Mouse (Mus musculus): Measurements from ENCODE around the gene Nrxn1.
"Not testable (repeated sequence)": the region's sequence is repeated elsewhere in the genome, so short reads cannot be mapped to it uniquely, and the experiment has no call there.

The Nrxn1 gene

DNA sequence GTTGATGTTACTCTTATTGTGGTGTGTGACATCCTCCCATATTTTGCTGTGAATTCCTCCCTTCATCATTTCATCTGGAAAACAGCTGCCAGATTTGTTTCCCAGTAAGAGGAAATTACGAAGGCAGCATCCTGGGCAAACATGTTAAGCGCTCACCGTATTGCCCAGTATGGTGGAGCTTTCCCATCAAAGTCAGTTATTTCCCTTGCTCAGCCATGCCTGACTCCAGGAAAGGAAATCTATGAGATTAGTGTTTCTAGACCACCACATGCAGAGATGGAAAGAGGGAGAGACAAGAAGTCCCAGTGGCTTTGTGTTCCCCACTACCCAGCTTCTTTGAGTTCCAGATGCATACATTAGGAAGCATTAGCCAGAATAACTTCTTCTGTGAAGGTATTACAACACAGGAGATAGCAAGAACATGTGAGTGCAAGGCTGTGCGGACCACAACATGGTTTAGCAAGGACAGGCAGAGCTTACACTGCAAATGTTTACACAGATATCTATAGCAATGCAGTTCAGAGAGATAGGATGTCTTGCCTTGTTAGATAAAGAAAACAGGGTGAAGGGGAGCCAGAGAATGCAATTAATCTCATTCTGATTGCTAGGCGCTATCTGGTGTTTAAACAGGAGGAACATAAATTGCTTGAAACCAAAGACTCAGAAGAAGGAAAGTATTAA is 839.3 kb downstream of the Nrxn1 start:
- no peak for DNase-seq (ENCODE audit: low spot score)

DNA sequence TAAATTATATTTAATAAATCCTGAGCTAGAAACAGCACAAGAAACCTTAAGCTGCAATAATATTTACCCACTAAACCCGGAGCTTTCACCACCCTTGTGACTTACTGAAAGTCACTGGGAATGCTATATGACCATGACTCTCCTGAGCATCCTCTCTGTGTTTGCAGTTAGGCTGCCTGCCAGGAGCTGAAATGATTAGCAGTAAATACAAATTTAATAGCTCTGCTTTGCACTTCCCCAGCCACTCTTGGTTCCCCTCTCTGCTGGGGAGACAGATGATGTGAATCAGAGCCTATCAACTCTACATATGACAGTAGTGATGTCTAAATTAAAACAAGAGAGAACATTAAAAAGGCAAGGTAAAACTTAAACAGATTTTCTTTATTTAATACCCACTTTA is 840.7 kb downstream of the Nrxn1 start:
- no peak for DNase-seq (ENCODE audit: low spot score)

DNA sequence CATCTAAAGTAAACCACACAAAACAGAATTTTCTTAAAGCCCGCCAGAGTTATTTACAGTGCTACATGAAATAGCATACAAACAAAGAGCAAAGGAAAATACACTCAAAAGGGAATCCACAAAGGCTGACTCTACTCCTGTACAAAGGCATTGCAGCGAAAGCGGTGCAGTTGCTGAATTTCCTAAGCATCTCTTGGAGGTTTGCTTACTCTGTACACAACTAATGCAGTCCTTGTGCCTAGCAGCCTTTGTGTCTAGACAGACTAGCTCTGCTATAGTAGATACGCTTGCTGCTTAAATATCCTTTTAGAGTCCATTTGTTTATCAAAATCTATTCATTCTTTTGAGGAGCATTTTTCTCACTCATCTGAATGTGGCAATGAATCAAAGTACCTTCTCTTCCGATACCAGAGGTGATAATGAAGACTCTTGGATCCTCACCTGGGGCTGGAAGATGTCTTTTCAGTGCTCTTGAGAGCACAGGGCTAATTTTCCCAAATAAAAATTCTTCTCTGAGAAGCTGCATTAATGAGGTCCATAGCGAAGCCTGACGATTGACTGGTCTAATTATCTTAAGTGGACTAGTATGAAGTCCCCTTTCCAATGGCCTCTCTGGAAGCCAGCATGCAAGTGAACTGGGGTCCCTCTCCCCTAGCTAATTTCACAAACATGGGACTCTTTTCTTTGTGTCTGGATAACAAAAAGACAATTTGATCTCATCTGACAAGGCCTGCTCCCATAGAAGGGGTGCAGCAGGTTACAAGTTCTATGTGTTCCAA is 845.6 kb downstream of the Nrxn1 start:
- no peak for DNase-seq (ENCODE audit: low spot score)

DNA sequence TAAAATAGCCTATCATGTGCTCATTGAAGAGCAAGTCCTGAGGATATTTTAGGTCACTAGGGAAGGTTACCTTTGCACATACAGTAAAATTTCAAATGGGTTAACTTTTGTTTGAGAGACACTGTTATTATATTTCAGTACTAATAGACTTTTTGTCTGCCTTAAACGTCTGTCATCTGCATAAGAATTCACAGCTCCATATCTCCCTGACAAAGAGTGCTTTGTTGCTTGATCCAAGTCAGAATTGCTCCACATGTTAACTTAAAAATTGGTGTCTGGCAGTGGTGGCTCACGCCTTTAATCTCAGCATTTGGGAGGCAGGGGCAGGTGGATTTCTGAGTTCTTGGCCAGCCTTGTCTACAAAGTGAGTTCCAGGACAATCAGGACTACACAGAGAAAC is 848.5 kb downstream of the Nrxn1 start:
- DNase-seq (ENCODE audit: low spot score): no peak

DNA sequence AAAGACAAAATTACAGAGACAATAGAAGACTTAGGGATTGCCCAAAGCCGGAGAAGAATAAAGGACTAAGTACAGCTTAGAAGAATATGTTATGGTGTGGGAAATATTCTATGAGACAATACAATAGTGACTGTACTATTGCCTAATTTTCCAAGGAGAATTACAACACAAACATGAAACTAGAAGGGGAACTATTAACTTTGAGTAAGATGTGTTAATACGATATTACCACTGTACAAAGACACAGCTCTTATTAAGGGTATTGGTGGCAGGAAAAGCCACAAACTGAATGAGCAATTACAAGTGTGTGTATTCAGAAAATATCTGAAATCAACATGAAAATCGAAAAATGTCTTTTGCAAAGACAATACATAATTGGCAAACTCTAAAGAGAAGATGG is 853.9 kb downstream of the Nrxn1 start:
- DNase-seq (ENCODE audit: low spot score): no peak

DNA sequence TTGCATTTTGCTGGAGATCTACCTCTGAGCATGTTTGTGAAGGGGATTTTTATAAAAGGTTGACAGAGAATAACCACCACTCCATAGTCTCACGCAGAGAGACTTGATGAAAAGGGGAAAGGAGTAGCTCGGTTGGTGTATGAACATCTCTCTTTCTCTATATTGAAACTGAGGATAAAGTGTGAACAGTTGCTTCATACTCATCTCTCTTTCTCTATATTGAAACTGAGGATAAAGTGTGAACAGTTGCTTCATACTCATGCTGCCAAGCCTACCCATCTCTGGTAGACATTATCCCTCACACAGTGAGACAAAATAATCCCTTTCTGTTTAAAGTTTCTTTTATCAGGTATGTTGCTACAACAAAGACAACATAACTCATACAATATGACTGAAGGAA is 854.4 kb downstream of the Nrxn1 start:
- no peak for DNase-seq (ENCODE audit: low spot score)

DNA sequence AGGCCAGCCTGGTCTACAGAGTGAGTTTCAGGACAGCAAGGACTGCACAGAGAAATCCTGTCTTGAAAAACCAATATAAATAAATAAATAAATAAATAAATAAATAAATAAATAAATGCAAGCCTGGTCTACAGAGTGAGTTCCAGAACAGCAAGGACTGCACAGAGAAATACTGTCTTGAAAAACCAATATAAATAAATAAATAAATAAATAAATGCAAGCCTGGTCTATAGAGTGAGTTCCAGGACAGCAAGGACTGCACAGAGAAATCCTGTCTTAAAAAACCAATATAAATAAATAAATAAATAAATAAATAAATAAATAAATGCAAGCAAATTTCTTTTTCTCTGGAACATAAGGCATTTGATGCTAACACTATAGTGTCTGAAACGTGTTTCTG is 857.2 kb downstream of the Nrxn1 start:
- not testable (repeated sequence) for DNase-seq (ENCODE audit: low spot score)

DNA sequence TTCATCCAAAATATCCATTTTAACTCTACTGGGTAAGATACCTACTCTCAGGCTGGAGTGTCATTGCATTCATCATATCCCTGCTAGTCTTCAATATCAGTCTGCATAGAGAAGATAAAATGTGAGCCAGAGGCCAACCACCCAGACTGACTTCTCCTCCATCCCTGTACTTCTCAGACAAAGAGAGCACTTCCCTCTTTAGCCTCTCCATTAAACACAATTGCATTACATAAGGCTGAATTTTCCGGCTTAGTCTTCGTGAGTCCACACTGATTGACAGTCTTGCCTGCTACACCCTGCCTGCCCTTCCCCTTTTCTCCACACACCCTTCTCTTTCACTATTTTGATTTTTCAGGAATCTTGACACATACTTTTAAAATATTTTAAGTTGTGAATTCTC is 858.1 kb downstream of the Nrxn1 start:
- no peak for DNase-seq (ENCODE audit: low spot score)

DNA sequence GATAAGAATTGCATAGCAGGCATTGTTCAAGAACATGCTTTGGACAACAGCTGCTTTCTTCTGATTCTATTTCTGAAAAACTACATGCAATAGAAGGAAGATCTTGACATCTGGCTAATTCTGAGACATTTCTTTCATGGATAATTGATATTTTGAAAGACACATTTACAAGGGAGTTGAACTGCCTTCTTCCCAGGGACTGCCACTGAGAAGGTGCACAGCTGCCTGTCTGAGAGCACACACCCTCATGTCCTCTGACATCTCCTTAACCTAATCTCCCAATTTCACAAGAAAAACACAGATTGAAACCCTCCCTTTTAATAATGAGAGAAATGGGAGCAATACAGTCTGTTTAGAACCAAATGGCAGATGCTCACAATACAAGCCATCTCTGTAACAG is 884.3 kb downstream of the Nrxn1 start:
- DNase-seq (ENCODE audit: low spot score): no peak

DNA sequence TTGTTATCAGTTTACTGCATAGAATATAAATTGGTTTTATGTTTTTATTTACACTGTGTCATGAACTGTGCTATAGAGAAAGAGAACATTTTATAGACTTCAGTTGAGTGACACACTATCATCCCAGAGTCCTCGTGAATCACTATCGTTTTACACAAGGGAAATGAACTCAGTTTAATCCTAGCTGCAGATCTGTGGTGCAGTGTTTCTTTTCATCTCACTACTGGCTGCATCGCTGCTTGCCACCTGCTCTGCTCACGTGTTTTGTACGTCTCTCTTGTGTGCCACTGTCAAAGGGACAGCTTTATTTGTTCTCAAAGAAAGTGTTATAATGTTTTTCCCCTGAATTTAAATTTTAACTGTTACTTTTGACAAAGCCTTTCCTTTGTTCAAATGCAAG is 885.3 kb downstream of the Nrxn1 start:
- DNase-seq (ENCODE audit: low spot score): no peak

DNA sequence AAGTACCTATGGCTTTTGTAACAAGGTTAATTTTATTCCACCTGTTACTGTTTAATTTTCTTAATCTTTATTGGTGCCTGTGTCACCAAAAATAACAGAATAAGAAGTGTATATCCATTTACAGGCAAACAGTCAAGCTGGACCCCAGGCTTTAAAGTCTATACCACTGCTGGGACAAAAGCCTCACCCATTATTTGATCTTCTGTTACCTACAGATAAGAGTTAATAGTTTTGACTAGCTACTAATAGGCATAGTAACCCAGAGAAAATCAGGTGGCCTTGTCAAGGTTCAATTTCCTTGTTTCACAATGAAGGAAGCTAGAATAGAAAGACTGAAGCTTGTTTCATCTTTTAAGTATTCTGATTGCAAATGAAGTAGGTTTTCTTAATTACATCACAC is 888.9 kb downstream of the Nrxn1 start:
- no peak for DNase-seq (ENCODE audit: low spot score)

DNA sequence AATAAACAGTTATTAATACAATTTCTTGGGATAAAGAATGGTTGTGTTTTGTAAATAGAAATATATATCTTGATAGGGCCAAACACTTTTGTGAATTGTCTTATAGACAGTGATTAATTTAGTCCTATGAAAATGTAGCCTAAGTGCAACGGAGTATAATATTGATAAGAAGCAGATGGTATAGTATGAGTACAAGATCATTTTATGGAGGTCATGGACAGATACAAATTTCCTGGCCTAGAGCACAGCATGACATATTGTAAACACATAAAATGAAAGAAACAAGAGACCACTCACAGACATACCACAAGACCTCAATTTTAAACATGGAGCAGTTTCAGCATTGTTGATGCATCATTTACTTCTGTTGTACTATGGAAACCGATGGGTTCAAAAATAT is 890.1 kb downstream of the Nrxn1 start:
- DNase-seq (ENCODE audit: low spot score): no peak

DNA sequence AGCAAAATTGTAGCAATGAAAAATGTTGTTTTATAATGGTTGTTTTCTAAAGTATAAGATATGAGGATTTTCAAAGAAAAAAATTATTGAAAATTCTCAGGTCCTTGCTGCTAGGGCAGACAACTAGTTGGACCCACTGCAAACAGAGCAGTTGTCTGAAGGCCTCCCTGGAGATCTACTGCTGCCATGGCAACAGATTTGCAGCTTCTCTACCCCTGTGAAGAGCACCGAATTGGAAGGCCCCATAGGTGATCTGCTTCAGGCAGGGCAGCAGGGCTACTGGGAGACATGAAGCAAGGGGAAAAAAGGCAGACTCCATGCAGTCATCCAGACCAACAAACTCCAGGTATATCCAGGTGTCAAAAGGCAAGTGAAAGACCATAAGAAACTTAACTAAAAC is 896.1 kb downstream of the Nrxn1 start:
- no peak for DNase-seq (ENCODE audit: low spot score)

DNA sequence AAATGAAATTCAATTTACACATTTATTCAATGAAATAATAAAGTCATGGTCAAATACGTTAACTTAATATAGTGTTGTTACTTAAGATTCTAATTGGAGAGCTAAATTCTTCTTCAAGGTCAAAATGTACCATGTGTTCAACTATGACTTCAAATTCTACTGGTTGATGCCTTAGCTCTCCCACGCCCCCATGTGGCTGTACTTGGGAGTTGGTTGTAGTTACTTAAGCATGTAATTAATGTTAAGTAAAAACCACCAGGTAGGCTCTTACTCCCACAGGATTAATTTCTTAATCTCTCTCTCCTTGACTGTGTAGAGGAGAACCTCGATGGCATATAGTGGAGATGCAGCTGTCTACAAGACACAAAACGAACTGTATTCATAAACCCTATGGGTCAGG is 951.3 kb downstream of the Nrxn1 start:
- DNase-seq (ENCODE audit: low spot score): no peak

DNA sequence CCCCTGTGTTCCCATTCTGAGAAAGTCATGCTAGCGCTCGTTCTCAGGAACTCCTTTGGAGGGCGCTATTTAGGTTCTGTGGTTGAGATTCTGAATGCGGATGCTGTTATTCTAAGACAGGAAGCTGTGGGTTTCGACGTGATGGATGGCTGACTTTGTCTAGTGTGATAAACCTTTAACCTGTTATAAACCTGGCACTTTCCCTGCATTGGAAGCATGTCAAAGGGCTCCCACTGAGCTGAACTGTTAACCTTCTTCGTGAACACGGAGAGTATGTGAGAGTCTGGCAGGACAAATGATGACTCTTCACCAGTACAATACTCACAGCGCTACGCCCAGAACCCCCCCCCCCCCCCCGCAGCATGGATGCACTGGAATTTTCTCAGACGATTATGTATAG is 962.0 kb downstream of the Nrxn1 start:
- DNase-seq (ENCODE audit: low spot score): no peak

DNA sequence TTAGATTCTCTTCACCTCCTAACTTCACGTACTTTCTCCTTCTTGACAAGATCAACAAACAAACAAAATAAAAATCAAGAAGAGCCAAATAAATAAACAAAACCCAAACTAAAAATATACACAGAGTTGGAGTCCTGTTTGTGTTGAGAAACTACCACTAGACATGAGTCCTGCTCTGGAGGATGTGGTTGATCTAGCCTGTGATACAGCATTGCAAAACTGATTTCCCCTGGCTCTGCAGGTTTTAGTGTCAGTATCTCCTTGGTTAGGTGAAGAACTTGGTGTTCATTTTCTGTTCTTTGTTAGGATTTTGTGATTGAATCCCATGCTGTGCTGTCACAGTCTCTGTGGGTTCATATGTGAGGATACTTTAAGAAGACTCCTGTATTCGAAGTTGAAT is 963.7 kb downstream of the Nrxn1 start:
- no peak for DNase-seq (ENCODE audit: low spot score)

DNA sequence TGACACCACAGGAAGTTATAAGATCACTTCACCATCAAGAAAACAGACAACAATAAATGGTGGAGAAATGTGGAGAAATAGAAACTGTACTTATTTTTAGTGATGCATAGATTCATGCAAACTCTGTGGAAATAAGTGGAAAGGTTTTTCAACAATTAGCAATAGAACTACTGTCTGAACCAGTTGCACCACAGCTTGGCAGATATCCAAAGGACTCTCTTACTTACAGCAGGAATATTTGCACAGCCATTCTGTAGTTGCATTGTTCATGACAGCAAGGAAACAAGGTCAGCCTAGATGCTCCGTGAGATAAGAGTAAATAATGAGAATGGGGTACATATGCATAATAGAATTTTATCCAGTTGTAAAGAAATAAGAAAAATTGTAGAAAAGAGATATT is 965.3 kb downstream of the Nrxn1 start:
- DNase-seq (ENCODE audit: low spot score): no peak

DNA sequence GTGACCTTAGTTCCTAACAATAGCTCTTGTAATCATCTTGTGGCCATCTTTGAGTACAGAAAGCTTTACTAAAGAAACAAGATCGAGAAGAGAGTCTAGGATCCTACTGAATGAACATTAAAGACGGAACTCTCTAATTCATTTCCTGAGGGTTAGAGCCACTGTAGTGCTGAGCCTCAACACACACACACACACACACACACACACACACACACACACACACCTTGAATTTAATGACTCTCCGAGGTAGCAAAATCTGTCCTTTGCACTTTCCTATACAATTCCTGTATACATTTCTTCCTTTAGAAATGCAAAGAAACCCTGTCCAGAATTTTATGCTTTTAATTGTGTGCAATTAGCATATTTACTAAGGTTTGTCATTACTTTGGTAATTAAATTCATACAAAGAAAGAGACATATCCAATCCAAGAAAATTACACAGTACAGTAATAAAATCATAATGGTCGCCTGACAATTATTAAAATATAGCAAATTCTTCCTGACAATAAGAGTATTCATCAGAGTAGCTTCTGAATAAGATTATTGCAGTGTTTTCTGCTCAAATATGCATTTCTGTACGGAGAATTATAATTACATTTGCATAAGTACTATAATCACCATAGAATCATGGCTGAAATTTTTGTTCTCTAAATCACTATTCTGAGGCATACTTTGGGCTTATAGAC is 969.9 kb downstream of the Nrxn1 start:
- no peak for DNase-seq (ENCODE audit: low spot score)

DNA sequence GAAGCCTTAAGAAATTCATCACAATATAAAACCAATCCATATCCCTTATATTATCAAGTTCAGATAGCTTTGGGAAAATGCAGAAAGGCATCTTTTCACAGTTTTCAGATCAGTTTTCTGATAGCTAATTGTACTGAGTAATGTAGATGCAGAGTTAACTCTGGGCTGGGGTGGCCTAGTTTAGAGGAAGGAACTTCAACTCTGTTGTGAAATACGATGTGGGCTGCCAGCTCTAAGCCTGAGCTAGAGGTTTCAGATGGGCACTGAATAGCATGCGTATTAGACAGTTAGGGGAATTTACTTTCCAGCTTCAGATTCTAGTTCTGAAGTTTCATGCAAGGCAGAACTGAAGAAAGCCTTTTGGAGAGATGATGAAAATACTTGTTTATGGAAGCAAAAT is 976.6 kb downstream of the Nrxn1 start:
- no peak for DNase-seq (ENCODE audit: low spot score)

DNA sequence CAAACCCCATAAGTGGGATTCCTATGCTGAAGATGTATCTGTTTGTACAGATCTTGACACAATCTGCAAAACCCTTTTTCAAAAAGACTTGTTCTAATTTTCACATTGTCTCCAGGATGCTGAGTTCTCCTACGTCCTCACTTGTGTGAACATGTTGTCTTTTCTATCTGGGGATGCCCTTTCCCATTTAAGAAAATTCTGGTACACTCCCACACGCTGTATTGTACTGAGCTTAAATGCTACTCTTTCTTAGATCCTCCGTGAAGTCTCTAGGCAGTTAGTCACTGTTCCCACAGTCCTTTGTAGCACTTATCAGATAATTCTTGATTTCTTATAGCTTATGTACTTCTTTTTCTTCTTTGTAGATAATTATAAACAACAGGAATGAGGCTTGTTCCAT is 997.9 kb downstream of the Nrxn1 start:
- DNase-seq (ENCODE audit: low spot score): no peak

DNA sequence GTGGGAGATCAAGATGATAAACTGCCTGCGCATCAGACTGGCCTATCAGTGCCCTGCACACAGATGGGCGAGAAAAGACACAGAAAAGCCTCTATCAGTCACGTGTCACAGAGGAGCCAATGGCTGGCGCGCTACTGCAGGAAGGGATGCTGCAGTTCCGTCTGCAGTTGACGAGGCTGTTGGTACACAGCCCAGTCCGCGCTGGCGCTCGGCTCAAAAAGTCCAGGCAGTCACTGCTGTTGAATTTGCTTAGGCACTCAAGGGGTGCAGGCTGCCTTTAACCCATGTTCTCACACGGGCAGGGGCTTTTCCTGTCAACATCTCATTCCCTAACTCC is 1004.6 kb downstream of the Nrxn1 start:
- no peak for DNase-seq (ENCODE audit: low spot score)

DNA sequence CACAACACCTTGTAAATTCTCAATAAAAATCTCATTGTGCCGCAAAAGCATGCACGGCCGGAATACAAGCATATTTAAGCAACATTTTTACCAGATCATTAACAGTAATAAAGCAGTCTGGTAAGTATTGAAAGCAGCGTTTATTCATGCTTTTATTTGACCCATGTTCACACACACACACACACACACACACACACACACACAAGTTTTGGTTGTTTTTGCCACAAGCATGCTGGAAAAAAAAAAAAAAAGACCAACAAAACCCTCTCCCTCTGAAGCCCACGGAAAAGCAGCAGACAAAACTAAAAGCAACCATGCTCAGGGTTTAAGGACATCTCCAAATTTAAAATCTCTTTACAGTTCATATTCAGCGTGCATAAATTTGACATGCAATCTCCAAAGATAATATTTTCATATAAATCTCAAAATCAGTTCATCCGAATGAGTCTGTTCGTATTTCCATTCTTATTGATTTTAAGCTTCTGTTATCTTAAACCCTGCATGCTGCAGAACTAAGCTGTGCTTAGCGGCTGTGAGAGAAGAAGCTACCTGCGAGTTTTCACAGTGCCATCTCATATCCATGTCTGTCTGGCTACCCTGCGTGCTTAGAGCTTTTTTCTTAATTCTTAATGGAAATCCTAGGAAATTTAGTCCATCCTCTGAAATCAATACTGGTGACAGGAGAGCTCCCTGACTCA is 1005.1 kb downstream of the Nrxn1 start:
- no peak for DNase-seq (ENCODE audit: low spot score)

DNA sequence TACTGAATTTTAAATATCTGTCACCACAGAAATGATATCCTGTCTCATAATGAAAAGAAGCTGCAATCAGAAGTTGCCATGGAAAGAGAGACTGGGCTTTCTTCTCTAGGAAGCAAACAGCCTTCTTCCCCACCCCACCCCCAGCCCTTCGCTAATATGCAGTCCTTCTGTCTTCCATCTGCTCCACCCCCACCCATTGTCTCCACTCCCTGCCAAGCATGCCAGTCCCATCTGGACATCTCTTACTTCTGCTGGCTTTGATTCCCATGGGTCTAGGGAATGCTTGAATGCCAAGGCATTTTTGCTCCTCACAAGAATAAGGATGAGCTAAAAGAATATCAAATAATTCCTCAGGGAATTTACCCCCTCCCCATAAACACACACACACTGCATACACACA is 1006.0 kb downstream of the Nrxn1 start:
- DNase-seq (ENCODE audit: low spot score): no peak
